9 mouse cellular contexts compared by ENCODE assay signal in genomic region chr7:88097715-88098114, GRCm38 (mm10).
DNase-seq lines count a peak whose midpoint lies in the region; ATAC-seq lines count a peak whose summit lies in the region.
"Had no signal": no experiment of that assay in that cellular context is flagged by ENCODE, and none has a peak within 500 bp of the region (broad histone marks: within the 10 kb centered on the region; RNA-seq: fewer than 3 reads in every experiment).

No protein-coding gene starts in this region.

- H3K27me3 ChIP-seq in embryonic facial prominence, embryonic 11.5 days (ENCODE audit: control insufficient read depth, insufficient read depth, low read length) = no peaks in the 10 kb centered on the region
- no peaks in the 10 kb centered on the region for H3K27me3 ChIP-seq in heart, embryonic 14.5 days (ENCODE audit: control insufficient read depth, insufficient read depth, low read length)
- H3K27me3 ChIP-seq in lung, embryonic 16.5 days (ENCODE audit: control insufficient read depth, insufficient read depth, low read depth, low read length) = no peaks in the 10 kb centered on the region
- H3K27me3 ChIP-seq: heart, embryonic 15.5 days had no signal

- H3K4me2 ChIP-seq in embryonic facial prominence, embryonic 11.5 days (ENCODE audit: low read depth, low read length) = no peak overlapping the region
- H3K4me2 ChIP-seq in heart, embryonic 14.5 days (ENCODE audit: low read length) = no peak overlapping the region
- no peak overlapping the region for H3K4me2 ChIP-seq in lung, embryonic 16.5 days (ENCODE audit: low read depth, low read length)
- H3K4me2 ChIP-seq: heart, embryonic 15.5 days had no signal

- no peaks in the 10 kb centered on the region for H3K36me3 ChIP-seq in embryonic facial prominence, embryonic 11.5 days (replicated peaks; ENCODE audit: control insufficient read depth, insufficient read depth, low read depth, low read length)
- no peaks in the 10 kb centered on the region for H3K36me3 ChIP-seq in heart, embryonic 14.5 days (ENCODE audit: control insufficient read depth, insufficient read depth, low read length)
- no peaks in the 10 kb centered on the region for H3K36me3 ChIP-seq in lung, embryonic 16.5 days (ENCODE audit: control insufficient read depth, insufficient read depth, low read length)
- H3K36me3 ChIP-seq: heart, embryonic 15.5 days had no signal

- no peak overlapping the region for H3K9ac ChIP-seq in embryonic facial prominence, embryonic 11.5 days (replicated peaks; ENCODE audit: low read length)
- H3K9ac ChIP-seq in heart, embryonic 14.5 days (ENCODE audit: low read length) = no peak overlapping the region
- no peak overlapping the region for H3K9ac ChIP-seq in lung, embryonic 16.5 days (ENCODE audit: low read length)
- H3K9ac ChIP-seq: heart, embryonic 15.5 days had no signal

- H3K9me3 ChIP-seq in embryonic facial prominence, embryonic 11.5 days (replicated peaks; ENCODE audit: control insufficient read depth, low read length) = no peaks in the 10 kb centered on the region
- no peaks in the 10 kb centered on the region for H3K9me3 ChIP-seq in heart, embryonic 14.5 days (ENCODE audit: control insufficient read depth, low read length)
- no peaks in the 10 kb centered on the region for H3K9me3 ChIP-seq in lung, embryonic 16.5 days (ENCODE audit: control insufficient read depth, low read length)
- H3K9me3 ChIP-seq: heart, embryonic 15.5 days had no signal

- no peak overlapping the region for H3K4me3 ChIP-seq in embryonic facial prominence, embryonic 11.5 days (ENCODE audit: low read depth, low read length)
- no peak overlapping the region for H3K4me3 ChIP-seq in heart, embryonic 14.5 days (ENCODE audit: control insufficient read depth in 1 of 2, insufficient read depth in 1 of 2, low read depth in 1 of 2, low read length in 2 of 2)
- H3K4me3 ChIP-seq in lung, embryonic 16.5 days (ENCODE audit: low read length) = no peak overlapping the region
- H3K4me3 ChIP-seq: heart, embryonic 15.5 days had no signal

- peak; percentile 27 to 77 for DNase-seq in adrenal gland, adult (ENCODE audit: inconsistent age in 2 of 2, low spot score in 1 of 2)
- peak; percentile 66 for DNase-seq in embryonic facial prominence, embryonic 11.5 days (ENCODE audit: low spot score)
- DNase-seq in kidney, postnatal 14 days = peak; percentile 62
- DNase-seq in retina, postnatal 7 days (ENCODE audit: low read depth, low spot score) = peak; percentile 37
- DNase-seq in thymus, postnatal 36 days = peak; percentile 56 to 63

- H3K27ac ChIP-seq in embryonic facial prominence, embryonic 11.5 days (replicated peaks; ENCODE audit: low read depth, low read length) = no peak overlapping the region
- no peak overlapping the region for H3K27ac ChIP-seq in heart, embryonic 14.5 days (replicated peaks in 1 of 2; ENCODE audit: control insufficient read depth in 1 of 2, insufficient read depth in 1 of 2, low read depth in 2 of 2, low read length in 2 of 2)
- H3K27ac ChIP-seq in lung, embryonic 16.5 days (ENCODE audit: low read length) = no peak overlapping the region
- H3K27ac ChIP-seq: heart, embryonic 15.5 days had no signal

- peak; percentile 98 for ATAC-seq in CD4-positive, CD25-positive, alpha-beta regulatory T cell, adult 4 months
- 0 out of 2 replicates have a peak, but pooled peaks have one; percentile 65 for ATAC-seq in embryonic facial prominence, embryonic 11.5 days (replicated peaks; ENCODE audit: insufficient number of reproducible peaks, low FRiP score, low TSS enrichment, low read depth)
- 0 out of 2 replicates have a peak, but pooled peaks have one; percentile 47 for ATAC-seq in heart, embryonic 14.5 days (ENCODE audit: insufficient number of reproducible peaks, insufficient read depth, low FRiP score, low read depth)
- peak; percentile 64 for ATAC-seq in lung, embryonic 16.5 days (ENCODE audit: low read depth)

- 19% methylated on average over 1 of the region's 1 CpGs for WGBS in embryonic facial prominence, embryonic 11.5 days
- 3% methylated on average over 1 of the region's 1 CpGs for WGBS in heart, embryonic 14.5 days
- 3% methylated on average over 1 of the region's 1 CpGs for WGBS in lung, embryonic 16.5 days

- no peaks in the 10 kb centered on the region for H3K4me1 ChIP-seq in embryonic facial prominence, embryonic 11.5 days (ENCODE audit: control insufficient read depth, insufficient read depth, low read length)
- H3K4me1 ChIP-seq in heart, embryonic 14.5 days (ENCODE audit: control insufficient read depth in 2 of 2, insufficient read depth in 2 of 2, low read length in 2 of 2) = no peaks in the 10 kb centered on the region
- no peaks in the 10 kb centered on the region for H3K4me1 ChIP-seq in lung, embryonic 16.5 days (replicated peaks; ENCODE audit: control insufficient read depth, insufficient read depth, low read length)
- H3K4me1 ChIP-seq: heart, embryonic 15.5 days had no signal

Comparison
In these comparisons a context has a peak if more than half of its experiments do, and no peak if none do; other contexts are left out.
1. ATAC-seq: peak in every context shown above with its lines; median percentile 98 in CD4-positive, CD25-positive, alpha-beta regulatory T cell, adult 4 months; 65 in embryonic facial prominence, embryonic 11.5 days; 64 in lung, embryonic 16.5 days; 47 in heart, embryonic 14.5 days.